Mouse (Mus musculus) cerebellum, adult 11-12 months (tissue): ENCODE data around the gene Cbarp.

Experiments
- DNase-seq: peaks from one replicate; pipeline ENCODE4 v3.0.0; 2022

Cbarp gene

GRCm38 (mm10) chr10:80140666-80141035 is at the start of gene Cbarp:
Gene Cbarp, minus strand, starts transcription at chr10:80140835.
- DNase-seq = no peak

- peak; percentile 14 for DNase-seq
Measured at GRCm38 (mm10) chr10:80189999-80190398, 49.4 kb upstream of the Cbarp start.

GRCm38 (mm10) chr10:80188453-80189024 is 47.9 kb upstream of the Cbarp start:
- no peak for DNase-seq

- DNase-seq = no peak
Measured at GRCm38 (mm10) chr10:80187739-80188138, 47.1 kb upstream of the Cbarp start.

GRCm38 (mm10) chr10:80186649-80187048 is 46.0 kb upstream of the Cbarp start:
- DNase-seq = no peak

- DNase-seq = no peak
Measured at GRCm38 (mm10) chr10:80182547-80182946, 41.9 kb upstream of the Cbarp start.

GRCm38 (mm10) chr10:80180823-80181222 is 40.2 kb upstream of the Cbarp start:
- DNase-seq = peak; percentile 43

- DNase-seq = peak; percentile 49
Measured at GRCm38 (mm10) chr10:80180288-80180687, 39.7 kb upstream of the Cbarp start.

- DNase-seq = peak; percentile 66
Measured at GRCm38 (mm10) chr10:80179068-80180051, 38.7 kb upstream of the Cbarp start, which contains the start of gene Efna2. Gene Efna2, plus strand, starts transcription at chr10:80179482.

GRCm38 (mm10) chr10:80177441-80178279 is 37.0 kb upstream of the Cbarp start:
- peak; percentile 51 for DNase-seq

- peak; percentile 59 for DNase-seq
Measured at GRCm38 (mm10) chr10:80176270-80176834, 35.7 kb upstream of the Cbarp start.

- DNase-seq = peak; percentile 55
Measured at GRCm38 (mm10) chr10:80175536-80176269, 35.1 kb upstream of the Cbarp start.

GRCm38 (mm10) chr10:80174705-80175104 is 34.1 kb upstream of the Cbarp start:
- DNase-seq = peak; percentile 61

GRCm38 (mm10) chr10:80173955-80174640 is 33.5 kb upstream of the Cbarp start:
- peak; percentile 62 for DNase-seq

GRCm38 (mm10) chr10:80173358-80173757 is 32.7 kb upstream of the Cbarp start:
- DNase-seq = peak; percentile 58

- DNase-seq = peak; percentile 89
Measured at GRCm38 (mm10) chr10:80172527-80173292, 32.1 kb upstream of the Cbarp start, which contains the start of gene 1600002K03Rik. Gene 1600002K03Rik, plus strand, starts transcription at chr10:80172944.

GRCm38 (mm10) chr10:80171760-80172526 is 31.3 kb upstream of the Cbarp start:
- peak; percentile 65 for DNase-seq

GRCm38 (mm10) chr10:80171252-80171651 is 30.6 kb upstream of the Cbarp start:
- peak; percentile 50 for DNase-seq

GRCm38 (mm10) chr10:80170601-80171021 is 30.0 kb upstream of the Cbarp start:
- DNase-seq = peak; percentile 65

GRCm38 (mm10) chr10:80170052-80170451 is 29.4 kb upstream of the Cbarp start:
- DNase-seq = peak; percentile 66
